Mouse (Mus musculus) testis, adult 2 months (tissue): ENCODE data around the gene Prdm1.

Source experiments
- CTCF ChIP-seq: fragments of 200-500 bp; IDR thresholded peaks from 2 replicates; pipeline ENCODE4 v1.5.1; 2012; ENCODE audit warnings: low read depth, mild to moderate bottlenecking, inconsistent platforms, low read length, moderate library complexity; ENCODE audit not compliant: control insufficient read depth, insufficient read depth, insufficient replicate concordance
- POLR2A ChIP-seq: fragments of 200-500 bp; IDR thresholded peaks from 2 replicates; pipeline ENCODE4 v1.6.1; 2012; ENCODE audit warnings: low read depth, mild to moderate bottlenecking, inconsistent platforms, low read length, moderate library complexity; ENCODE audit not compliant: control insufficient read depth

DNA sequence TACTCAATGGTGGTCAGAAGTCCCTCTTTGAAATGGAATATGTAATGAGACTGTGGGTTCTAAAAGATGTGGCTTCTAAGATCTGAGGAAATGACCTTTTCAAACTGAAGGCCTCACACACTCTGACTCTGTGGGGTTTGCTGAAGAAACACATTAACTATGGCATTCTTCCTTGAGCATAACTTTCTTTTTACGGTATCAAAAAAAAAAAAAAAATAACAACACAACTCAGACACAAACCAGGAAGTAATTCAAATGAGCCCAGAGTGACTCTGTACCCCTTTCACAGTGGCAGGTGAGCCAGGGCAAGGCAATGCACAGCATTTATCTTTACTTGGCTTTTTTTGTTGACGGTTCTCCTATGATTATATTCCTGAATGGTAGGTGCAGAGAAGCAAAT is 77.5 kb downstream of the Prdm1 start:
- TF ChIP-seq CTCF (no peak), POLR2A (no peak)
